Mouse (Mus musculus): Measurements from ENCODE around the gene Stx7. TPM values are rescaled to one million over a fixed set of nuclear protein-coding genes. Genes with fewer than 3 reads are reported as not detected.

The Stx7 gene
- polyA plus RNA-seq, 1 experiment from 2014 or later = 220 TPM

DNA sequence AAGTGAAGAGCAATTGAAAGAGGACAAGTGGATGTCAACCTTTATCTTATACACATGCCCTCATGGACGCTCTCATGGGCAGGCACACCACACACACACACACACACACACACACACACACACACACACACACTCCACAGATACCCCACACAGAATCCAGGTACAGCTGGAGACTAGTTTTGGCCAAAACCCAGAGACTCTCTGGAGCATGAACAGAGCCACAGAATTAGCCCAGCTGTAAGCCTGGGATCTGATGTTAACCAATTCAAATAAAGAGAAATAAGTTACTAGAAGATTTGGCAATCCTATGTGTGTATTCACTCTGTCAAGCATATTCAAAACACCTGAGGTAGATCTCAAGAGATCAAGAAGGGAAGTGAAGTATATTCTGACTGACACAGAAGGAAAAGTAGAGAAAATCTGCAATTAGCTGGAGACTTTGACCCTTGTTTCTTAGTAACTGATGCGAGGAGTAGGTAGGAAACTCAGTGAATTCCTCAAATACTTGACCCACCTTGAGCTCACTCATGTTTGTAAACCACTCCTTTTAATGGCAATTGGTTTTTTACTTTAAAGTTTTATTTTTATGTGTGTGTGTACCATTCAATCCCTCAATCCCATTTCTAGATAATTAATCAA, 10.4 kb upstream of the Stx7 start:
- no peak overlapping the region for H3K4me2 ChIP-seq (replicated peaks)
- no peak overlapping the region for H3K9ac ChIP-seq (replicated peaks)
- no peaks in the 10 kb centered on the region for H3K4me1 ChIP-seq (replicated peaks)
- no peaks in the 10 kb centered on the region for H3K36me3 ChIP-seq
- ATAC-seq = no peak
- WGBS = 85% methylated on average over 2 of the region's 2 CpGs
- no peaks in the 10 kb centered on the region for H3K27me3 ChIP-seq
- no peaks in the 10 kb centered on the region for H3K9me3 ChIP-seq
- no peak overlapping the region for H3K27ac ChIP-seq
- H3K4me3 ChIP-seq (replicated peaks) = no peak overlapping the region

DNA sequence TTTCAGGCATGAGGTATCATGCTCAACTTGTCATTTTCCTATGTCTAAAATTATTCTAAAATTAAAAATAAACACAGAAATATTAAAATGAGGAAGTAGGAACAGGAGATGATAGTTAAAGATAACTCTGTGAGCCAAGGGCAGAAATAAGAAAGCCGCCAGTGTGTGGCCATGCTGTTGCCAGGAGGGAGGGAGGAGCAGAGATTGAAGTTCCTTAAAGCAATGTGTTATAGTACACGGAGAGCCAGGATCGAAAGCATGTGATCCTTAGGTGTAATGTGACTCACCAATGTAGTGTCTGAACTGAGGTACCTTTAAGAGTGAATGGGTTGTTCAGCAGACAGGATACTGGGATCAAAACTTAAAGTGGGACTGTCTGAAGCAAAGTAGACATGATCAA, 6.4 kb upstream of the Stx7 start:
- no peak overlapping the region for H3K4me3 ChIP-seq (replicated peaks)
- no peak overlapping the region for H3K27ac ChIP-seq
- WGBS = 93% methylated on average over 3 of the region's 3 CpGs

GRCm38 (mm10) chr10:24150086-24150485, 984 bp downstream of the Stx7 start:
- H3K4me1 ChIP-seq (replicated peaks) = peaks cover 30% of the 10 kb centered on the region
- no peaks in the 10 kb centered on the region for H3K27me3 ChIP-seq
- H3K36me3 ChIP-seq = peaks cover under 1% of the 10 kb centered on the region; the same call in 1 of the 2 replicates
- peak overlapping the region; percentile 82 for H3K4me3 ChIP-seq (replicated peaks)
- H3K9ac ChIP-seq (replicated peaks) = peak overlapping the region; percentile 88
- H3K4me2 ChIP-seq (replicated peaks) = peak overlapping the region; percentile 58
- H3K27ac ChIP-seq = no peak overlapping the region
- 60% methylated on average over 7 of the region's 7 CpGs for WGBS
- no peaks in the 10 kb centered on the region for H3K9me3 ChIP-seq
- ATAC-seq = no peak

More for the DNA sequence above, 6.4 kb upstream of the Stx7 start:
- Histone ChIP-seq H3K36me3 (no peaks in the 10 kb centered on the region), H3K9ac (replicated peaks) (no peak overlapping the region), H3K9me3 (no peaks in the 10 kb centered on the region), H3K4me1 (replicated peaks) (no peaks in the 10 kb centered on the region), H3K4me2 (replicated peaks) (no peak overlapping the region), H3K27me3 (no peaks in the 10 kb centered on the region)
- ATAC-seq = no peak

- WGBS = 92% methylated on average over 12 of the region's 12 CpGs
- Histone ChIP-seq H3K4me3 (replicated peaks) (no peak overlapping the region), H3K27ac (no peak overlapping the region), H3K9me3 (no peaks in the 10 kb centered on the region), H3K27me3 (no peaks in the 10 kb centered on the region), H3K4me2 (replicated peaks) (no peak overlapping the region), H3K4me1 (replicated peaks) (peaks cover 5% of the 10 kb centered on the region; the same call in 1 of the 2 replicates), H3K9ac (replicated peaks) (no peak overlapping the region), H3K36me3 (peaks cover 45% of the 10 kb centered on the region)
- peak; percentile 62; the same call in 1 of the 2 replicates for ATAC-seq
Observed at GRCm38 (mm10) chr10:24158470-24159254, 9.6 kb downstream of the Stx7 start.

DNA sequence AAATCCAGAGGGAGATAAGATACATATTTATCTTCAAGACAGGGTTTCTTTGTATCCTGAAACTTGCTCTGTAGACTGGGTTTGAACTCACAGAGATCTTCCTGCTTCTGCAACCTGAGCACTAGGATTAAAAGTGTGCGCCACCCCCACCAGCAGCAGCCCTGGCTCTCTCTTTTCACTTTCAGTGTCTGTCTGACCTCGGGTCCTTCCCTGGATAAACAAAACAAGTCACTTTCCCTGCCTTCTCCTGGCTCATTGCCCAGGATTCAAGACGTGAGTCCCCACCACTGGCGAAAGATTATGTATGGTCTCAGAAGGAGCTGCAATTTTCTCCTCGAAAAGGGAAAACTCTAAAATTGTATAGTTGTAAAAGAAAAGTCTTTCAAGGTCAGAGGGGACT, 10.5 kb downstream of the Stx7 start:
- Histone ChIP-seq H3K4me2 (replicated peaks) (no peak overlapping the region), H3K27ac (no peak overlapping the region), H3K36me3 (peaks cover 45% of the 10 kb centered on the region), H3K27me3 (no peaks in the 10 kb centered on the region), H3K9ac (replicated peaks) (no peak overlapping the region), H3K9me3 (no peaks in the 10 kb centered on the region), H3K4me3 (replicated peaks) (no peak overlapping the region), H3K4me1 (replicated peaks) (peaks cover 12% of the 10 kb centered on the region)
- 78% methylated on average over 5 of the region's 5 CpGs for WGBS
- no peak for ATAC-seq

GRCm38 (mm10) chr10:24160349-24160748, 11.2 kb downstream of the Stx7 start:
- no peak overlapping the region for H3K27ac ChIP-seq
- H3K4me1 ChIP-seq (replicated peaks) = peaks cover 17% of the 10 kb centered on the region
- H3K27me3 ChIP-seq = no peaks in the 10 kb centered on the region
- WGBS = 89% methylated on average over 7 of the region's 7 CpGs
- H3K9ac ChIP-seq (replicated peaks) = no peak overlapping the region
- no peak overlapping the region for H3K4me3 ChIP-seq (replicated peaks)
- no peak overlapping the region for H3K4me2 ChIP-seq (replicated peaks)
- peaks cover 42% of the 10 kb centered on the region for H3K36me3 ChIP-seq
- no peak for ATAC-seq
- H3K9me3 ChIP-seq = no peaks in the 10 kb centered on the region

GRCm38 (mm10) chr10:24164137-24164908, 15.2 kb downstream of the Stx7 start:
- ATAC-seq = peak; percentile 40; the same call in 1 of the 2 replicates
- Histone ChIP-seq H3K9me3 (no peaks in the 10 kb centered on the region), H3K4me1 (replicated peaks) (peaks cover 27% of the 10 kb centered on the region), H3K9ac (replicated peaks) (no peak overlapping the region), H3K27me3 (no peaks in the 10 kb centered on the region), H3K4me3 (replicated peaks) (no peak overlapping the region), H3K27ac (no peak overlapping the region), H3K36me3 (peaks cover 8% of the 10 kb centered on the region), H3K4me2 (replicated peaks) (no peak overlapping the region)
- WGBS = 45% methylated on average over 11 of the region's 11 CpGs

DNA sequence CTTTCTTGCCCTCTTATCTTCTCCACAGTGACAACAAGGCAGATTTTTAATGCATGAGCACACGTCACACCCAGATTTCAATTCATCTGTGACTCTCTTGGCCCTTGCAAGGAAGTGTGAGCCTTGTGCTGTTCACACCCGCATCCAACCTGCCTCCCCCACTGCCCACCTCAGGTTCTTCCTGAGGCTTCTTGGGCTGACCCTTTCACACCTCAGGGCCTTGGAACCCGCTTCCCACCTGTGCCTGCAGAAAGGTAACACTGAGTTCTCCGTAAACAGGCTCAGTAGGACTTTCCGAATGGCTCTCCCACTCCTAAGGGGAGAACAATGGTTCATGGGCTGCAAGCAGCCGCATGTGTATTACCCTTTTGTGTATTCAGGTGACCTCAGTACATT, 15.8 kb downstream of the Stx7 start:
- Histone ChIP-seq H3K27me3 (no peaks in the 10 kb centered on the region), H3K4me1 (replicated peaks) (peaks cover 27% of the 10 kb centered on the region), H3K4me3 (replicated peaks) (no peak overlapping the region), H3K9me3 (no peaks in the 10 kb centered on the region), H3K4me2 (replicated peaks) (no peak overlapping the region), H3K9ac (replicated peaks) (no peak overlapping the region), H3K27ac (no peak overlapping the region), H3K36me3 (peaks cover 3% of the 10 kb centered on the region; the same call in 1 of the 2 replicates)
- 54% methylated on average over 6 of the region's 6 CpGs for WGBS
- no peak for ATAC-seq

GRCm38 (mm10) chr10:24165526-24166055, 16.5 kb downstream of the Stx7 start:
- WGBS = 57% methylated on average over 1 of the region's 1 CpGs
- no peak for ATAC-seq
- Histone ChIP-seq H3K27ac (no peak overlapping the region), H3K4me1 (replicated peaks) (peaks cover 27% of the 10 kb centered on the region), H3K36me3 (no peaks in the 10 kb centered on the region), H3K9me3 (no peaks in the 10 kb centered on the region), H3K9ac (replicated peaks) (no peak overlapping the region), H3K4me2 (replicated peaks) (no peak overlapping the region), H3K4me3 (replicated peaks) (no peak overlapping the region), H3K27me3 (no peaks in the 10 kb centered on the region)

GRCm38 (mm10) chr10:24167978-24168583, 19.0 kb downstream of the Stx7 start:
- Histone ChIP-seq H3K4me2 (replicated peaks) (no peak overlapping the region), H3K27me3 (no peaks in the 10 kb centered on the region), H3K4me3 (replicated peaks) (no peak overlapping the region), H3K36me3 (no peaks in the 10 kb centered on the region), H3K27ac (no peak overlapping the region), H3K4me1 (replicated peaks) (peaks cover 23% of the 10 kb centered on the region), H3K9ac (replicated peaks) (no peak overlapping the region), H3K9me3 (no peaks in the 10 kb centered on the region)
- 91% methylated on average over 11 of the region's 11 CpGs for WGBS
- no peak for ATAC-seq

DNA sequence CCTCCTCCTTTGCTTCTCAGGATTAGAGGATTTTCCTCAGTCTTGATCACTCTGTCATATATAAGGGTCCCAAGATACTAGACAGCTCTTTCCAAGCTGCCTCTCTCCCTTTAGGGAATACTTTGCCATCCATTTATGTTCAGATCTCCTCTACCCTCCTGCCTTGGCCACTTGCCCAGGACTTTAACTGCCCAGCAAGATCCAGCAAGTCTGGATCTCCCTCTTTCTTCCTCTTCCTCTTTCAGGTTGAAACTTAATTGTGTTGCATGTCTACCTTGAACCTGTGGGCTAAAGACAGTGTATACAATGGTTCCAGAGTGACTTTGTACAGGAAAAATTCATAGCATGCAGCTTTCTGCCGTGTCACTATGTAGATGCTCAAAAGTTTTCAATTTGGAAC, 19.8 kb downstream of the Stx7 start:
- no peak overlapping the region for H3K4me3 ChIP-seq (replicated peaks)
- H3K4me2 ChIP-seq (replicated peaks) = no peak overlapping the region
- peaks cover 23% of the 10 kb centered on the region for H3K4me1 ChIP-seq (replicated peaks)
- no peaks in the 10 kb centered on the region for H3K27me3 ChIP-seq
- no peak overlapping the region for H3K9ac ChIP-seq (replicated peaks)
- H3K9me3 ChIP-seq = no peaks in the 10 kb centered on the region
- no peaks in the 10 kb centered on the region for H3K36me3 ChIP-seq
- H3K27ac ChIP-seq = no peak overlapping the region
- 89% methylated on average over 1 of the region's 1 CpGs for WGBS
- no peak for ATAC-seq
